Mouse (Mus musculus): ENCODE measurements around the gene Ankrd53. TPM values are rescaled to one million over a fixed set of nuclear protein-coding genes. Genes with fewer than 3 reads are reported as not detected.

Ankrd53 gene
- total RNA-seq (2015) (not detected in 2 replicates), total RNA-seq (2017) (not detected in 2 replicates)

- no peak for ATAC-seq (ENCODE audit: poor library complexity, severe bottlenecking)
Observed at GRCm38 (mm10) chr6:83762344-83762743, at the start of gene Ankrd53. Gene Ankrd53, plus strand, starts transcription at chr6:83762644.

GRCm38 (mm10) chr6:83713271-83714136, 48.9 kb upstream of the Ankrd53 start:
- no peak for ATAC-seq (ENCODE audit: poor library complexity, severe bottlenecking)

GRCm38 (mm10) chr6:83714221-83715123, 48.0 kb upstream of the Ankrd53 start:
- ATAC-seq (ENCODE audit: poor library complexity, severe bottlenecking) = no peak

GRCm38 (mm10) chr6:83715461-83716196, 46.8 kb upstream of the Ankrd53 start:
- no peak for ATAC-seq (ENCODE audit: poor library complexity, severe bottlenecking)

GRCm38 (mm10) chr6:83717026-83717425, 45.4 kb upstream of the Ankrd53 start:
- no peak for ATAC-seq (ENCODE audit: poor library complexity, severe bottlenecking)

- ATAC-seq (ENCODE audit: poor library complexity, severe bottlenecking) = no peak
Observed at GRCm38 (mm10) chr6:83722526-83722925, 39.9 kb upstream of the Ankrd53 start.

GRCm38 (mm10) chr6:83727178-83727577, 35.3 kb upstream of the Ankrd53 start:
- ATAC-seq (ENCODE audit: poor library complexity, severe bottlenecking) = no peak

GRCm38 (mm10) chr6:83728488-83728887, 34.0 kb upstream of the Ankrd53 start:
- peak; percentile 35; the same call in 1 of the 2 replicates for ATAC-seq (ENCODE audit: poor library complexity, severe bottlenecking)

GRCm38 (mm10) chr6:83729350-83729970, 33.0 kb upstream of the Ankrd53 start:
- no peak for ATAC-seq (ENCODE audit: poor library complexity, severe bottlenecking)

- no peak for ATAC-seq (ENCODE audit: poor library complexity, severe bottlenecking)
Observed at GRCm38 (mm10) chr6:83731128-83731527, 31.3 kb upstream of the Ankrd53 start.

- ATAC-seq (ENCODE audit: poor library complexity, severe bottlenecking) = no peak
Observed at GRCm38 (mm10) chr6:83737311-83737710, 25.1 kb upstream of the Ankrd53 start.

- no peak for ATAC-seq (ENCODE audit: poor library complexity, severe bottlenecking)
Observed at GRCm38 (mm10) chr6:83738596-83738995, 23.8 kb upstream of the Ankrd53 start.

- ATAC-seq (ENCODE audit: poor library complexity, severe bottlenecking) = no peak
Observed at GRCm38 (mm10) chr6:83742761-83743160, 19.7 kb upstream of the Ankrd53 start, which contains the start of gene Atp6v1b1. Gene Atp6v1b1, plus strand, starts transcription at chr6:83742990.

- ATAC-seq (ENCODE audit: poor library complexity, severe bottlenecking) = no peak
Observed at GRCm38 (mm10) chr6:83743212-83743611, 19.2 kb upstream of the Ankrd53 start.

GRCm38 (mm10) chr6:83744126-83744525, 18.3 kb upstream of the Ankrd53 start:
- ATAC-seq (ENCODE audit: poor library complexity, severe bottlenecking) = no peak

- ATAC-seq (ENCODE audit: poor library complexity, severe bottlenecking) = no peak
Observed at GRCm38 (mm10) chr6:83744557-83744956, 17.9 kb upstream of the Ankrd53 start.

GRCm38 (mm10) chr6:83745466-83745865, 17.0 kb upstream of the Ankrd53 start:
- ATAC-seq (ENCODE audit: poor library complexity, severe bottlenecking) = no peak

GRCm38 (mm10) chr6:83749286-83749685, 13.2 kb upstream of the Ankrd53 start:
- ATAC-seq (ENCODE audit: poor library complexity, severe bottlenecking) = no peak

GRCm38 (mm10) chr6:83750171-83750684, 12.2 kb upstream of the Ankrd53 start:
- peak; percentile 71 for ATAC-seq (ENCODE audit: poor library complexity, severe bottlenecking)

GRCm38 (mm10) chr6:83756051-83756450, 6.4 kb upstream of the Ankrd53 start:
- ATAC-seq (ENCODE audit: poor library complexity, severe bottlenecking) = no peak

All from megakaryocyte, adult 5-6 weeks (primary cell).